In genomic region chr15:100144854-100145824, GRCm38 (mm10) we compare ENCODE assay signal across 11 mouse cellular contexts.
A peak's percentile ranks its signal among the peaks of the same experiment; 100 is the strongest.
DNase-seq lines count a peak whose midpoint lies in the region; ATAC-seq lines count a peak whose summit lies in the region.
"Had no signal": no experiment of that assay in that cellular context is flagged by ENCODE, and none has a peak within 500 bp of the region (broad histone marks: within the 10 kb centered on the region; RNA-seq: fewer than 3 reads in every experiment).

No protein-coding gene starts in this region.

- 72% methylated on average over 15 of the region's 15 CpGs for WGBS in heart, embryonic 12.5 days
- WGBS in liver, embryonic 13.5 days (ENCODE audit: insufficient replicate concordance) = 71% methylated on average over 15 of the region's 15 CpGs
- 68% methylated on average over 15 of the region's 15 CpGs for WGBS in liver, embryonic 12.5 days (ENCODE audit: insufficient replicate concordance)

- H3K27ac ChIP-seq in heart, embryonic 12.5 days (ENCODE audit: poor library complexity, severe bottlenecking) = peak overlapping the region; percentile 45; the same call in 1 of the 2 replicates
- H3K27ac ChIP-seq in liver, embryonic 13.5 days = no peak overlapping the region
- no peak overlapping the region for H3K27ac ChIP-seq in liver, embryonic 12.5 days

- H3K27me3 ChIP-seq in heart, embryonic 12.5 days (replicated peaks) = no peaks in the 10 kb centered on the region
- no peaks in the 10 kb centered on the region for H3K27me3 ChIP-seq in liver, embryonic 13.5 days
- no peaks in the 10 kb centered on the region for H3K27me3 ChIP-seq in liver, embryonic 12.5 days (replicated peaks)

- H3K36me3 ChIP-seq in heart, embryonic 12.5 days = peaks cover 11% of the 10 kb centered on the region; the same call in 1 of the 2 replicates
- peaks cover 4% of the 10 kb centered on the region; the same call in 1 of the 2 replicates for H3K36me3 ChIP-seq in liver, embryonic 13.5 days
- peaks cover 8% of the 10 kb centered on the region; the same call in 1 of the 2 replicates for H3K36me3 ChIP-seq in liver, embryonic 12.5 days

- no peak overlapping the region for H3K4me2 ChIP-seq in heart, embryonic 12.5 days
- no peak overlapping the region for H3K4me2 ChIP-seq in liver, embryonic 13.5 days
- no peak overlapping the region for H3K4me2 ChIP-seq in liver, embryonic 12.5 days

- H3K4me1 ChIP-seq in heart, embryonic 12.5 days (replicated peaks) = peaks cover 33% of the 10 kb centered on the region
- H3K4me1 ChIP-seq in liver, embryonic 13.5 days (replicated peaks) = peaks cover 8% of the 10 kb centered on the region
- no peaks in the 10 kb centered on the region; the same call in 1 of the 2 replicates for H3K4me1 ChIP-seq in liver, embryonic 12.5 days

- ATAC-seq in heart, embryonic 12.5 days (ENCODE audit: insufficient number of reproducible peaks, low FRiP score) = no peak
- peak; percentile 45; the same call in 1 of the 2 replicates for ATAC-seq in liver, embryonic 13.5 days (ENCODE audit: low read depth)
- ATAC-seq in liver, embryonic 12.5 days = no peak

- intact Hi-C loops in gastrocnemius, postnatal 14 days (cut with DNase I; ENCODE audit: low total_unique reads) = no loop called here

- H3K9me3 ChIP-seq in heart, embryonic 12.5 days (replicated peaks) = no peaks in the 10 kb centered on the region
- H3K9me3 ChIP-seq in liver, embryonic 13.5 days (replicated peaks) = no peaks in the 10 kb centered on the region
- no peaks in the 10 kb centered on the region for H3K9me3 ChIP-seq in liver, embryonic 12.5 days (replicated peaks)

- H3K9ac ChIP-seq in heart, embryonic 12.5 days = 0 out of 2 replicates have a peak overlapping the region, but pooled peaks have one; percentile 18
- H3K9ac ChIP-seq in liver, embryonic 13.5 days = no peak overlapping the region
- no peak overlapping the region for H3K9ac ChIP-seq in liver, embryonic 12.5 days

- no peak for DNase-seq in heart, adult 8-10 months (ENCODE audit: low spot score)
- no peak for DNase-seq in liver, embryonic 13.5 days
- peak; percentile 63 for DNase-seq in Muller cell, postnatal 12 days (ENCODE audit: inconsistent ontology term)
- DNase-seq in mesoderm, embryonic 11.5 days (ENCODE audit: low read depth, low spot score) = peak; percentile 25
- DNase-seq in adrenal gland, postnatal 25 days = no peak
- DNase-seq in gastrocnemius, postnatal 14 days = no peak
- DNase-seq: left cerebral cortex, postnatal 4 days; right cerebral cortex, postnatal 4 days; thymus, postnatal 4 days had no signal

- no peak overlapping the region for H3K4me3 ChIP-seq in heart, embryonic 12.5 days
- H3K4me3 ChIP-seq in liver, embryonic 13.5 days (replicated peaks) = no peak overlapping the region
- no peak overlapping the region for H3K4me3 ChIP-seq in liver, embryonic 12.5 days

Comparison
In these comparisons a context has a peak if more than half of its experiments do, and no peak if none do; other contexts are left out.
1. DNase-seq: peak in Muller cell, postnatal 12 days (single experiment) and mesoderm, embryonic 11.5 days (single experiment); none in heart, adult 8-10 months (single experiment), liver, embryonic 13.5 days (single experiment), adrenal gland, postnatal 25 days (single experiment) and gastrocnemius, postnatal 14 days (single experiment).